Mouse (Mus musculus): ENCODE measurements at regions not wholly inside any gene's neighbourhood (a gene's known extent, or its start where the extent isn't known, plus 50 kb on each side); places are given as distances from the start of the nearest gene placed in this dataset.

DNA sequence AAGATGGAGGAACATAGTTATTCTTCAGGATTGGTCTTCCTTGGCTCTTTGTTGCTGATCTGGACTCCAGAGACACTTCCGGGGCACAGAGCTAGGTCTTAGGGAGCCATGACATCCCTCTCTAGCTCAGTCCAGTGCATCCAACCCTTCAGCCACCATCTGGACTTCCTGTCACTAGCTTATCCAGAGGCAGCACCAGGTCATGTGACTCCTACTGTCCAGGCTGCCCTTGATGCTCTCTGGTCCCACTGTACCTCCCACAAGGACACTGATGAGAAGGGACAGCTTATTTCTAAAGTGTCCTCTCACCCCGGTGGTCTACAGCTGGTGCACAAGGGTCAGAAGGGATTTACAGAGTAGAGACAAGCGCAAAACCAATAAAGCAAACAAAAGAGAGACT is 400.7 kb upstream of the Kcnab2 start:
- DNase-seq, result no peak
- intact Hi-C loops (cut with DNase I), result no loop called here

GRCm38 (mm10) chr4:152870046-152870445 is 392.4 kb upstream of the Kcnab2 start:
- DNase-seq, result no peak
- intact Hi-C loops (cut with DNase I), result no loop called here

DNA sequence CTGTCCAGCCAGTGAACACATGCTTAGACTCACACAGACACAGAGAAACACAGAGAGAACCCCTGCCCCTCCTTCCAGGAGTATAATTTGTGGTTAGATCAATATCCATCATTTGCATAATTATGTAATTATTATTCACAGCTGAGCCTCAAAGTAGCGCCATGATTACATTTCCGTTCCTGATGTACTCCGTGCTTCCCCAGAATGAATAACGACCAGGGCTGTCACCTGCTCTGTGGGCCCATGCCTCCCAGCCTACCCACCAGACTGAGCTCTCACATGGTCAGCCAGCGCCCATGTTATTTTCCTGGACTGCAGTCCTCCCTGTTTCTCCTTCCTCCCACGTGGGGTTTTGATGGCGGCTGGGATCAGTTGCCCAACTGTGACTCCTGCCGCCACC is 388.2 kb upstream of the Kcnab2 start:
- DNase-seq, result no peak
- intact Hi-C loops (cut with DNase I), result no loop called here

- DNase-seq, result no peak
- intact Hi-C loops (cut with DNase I), result no loop called here
Measured at GRCm38 (mm10) chr4:152862818-152863614, 385.3 kb upstream of the Kcnab2 start.

DNA sequence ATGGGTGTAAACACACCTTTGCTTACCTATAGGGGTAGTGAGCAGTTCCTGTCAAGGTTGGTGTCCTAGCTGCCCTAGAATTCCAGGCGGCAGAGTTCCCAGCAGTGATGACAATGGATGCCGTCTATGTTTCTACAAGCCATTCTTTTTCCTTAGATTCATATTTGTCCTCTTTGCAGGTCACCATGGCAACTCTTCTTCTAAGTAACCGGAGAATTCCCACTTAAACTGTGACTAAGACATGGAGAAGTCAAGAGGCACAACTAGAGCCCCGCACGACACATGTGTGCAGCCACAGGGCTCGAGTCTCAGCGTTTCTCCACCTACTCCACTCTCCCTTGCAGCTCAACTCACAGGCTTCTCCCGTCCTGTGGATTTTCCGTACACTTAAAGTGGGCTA is 381.5 kb upstream of the Kcnab2 start:
- DNase-seq, result no peak
- intact Hi-C loops (cut with DNase I), result no loop called here

- no peak for DNase-seq
- intact Hi-C loops (cut with DNase I), result no loop called here
Measured at GRCm38 (mm10) chr4:152850147-152850546, 372.5 kb upstream of the Kcnab2 start.

- DNase-seq, result no peak
- intact Hi-C loops (cut with DNase I), result no loop called here
Measured at GRCm38 (mm10) chr4:152836080-152836479, 358.4 kb upstream of the Kcnab2 start.

DNA sequence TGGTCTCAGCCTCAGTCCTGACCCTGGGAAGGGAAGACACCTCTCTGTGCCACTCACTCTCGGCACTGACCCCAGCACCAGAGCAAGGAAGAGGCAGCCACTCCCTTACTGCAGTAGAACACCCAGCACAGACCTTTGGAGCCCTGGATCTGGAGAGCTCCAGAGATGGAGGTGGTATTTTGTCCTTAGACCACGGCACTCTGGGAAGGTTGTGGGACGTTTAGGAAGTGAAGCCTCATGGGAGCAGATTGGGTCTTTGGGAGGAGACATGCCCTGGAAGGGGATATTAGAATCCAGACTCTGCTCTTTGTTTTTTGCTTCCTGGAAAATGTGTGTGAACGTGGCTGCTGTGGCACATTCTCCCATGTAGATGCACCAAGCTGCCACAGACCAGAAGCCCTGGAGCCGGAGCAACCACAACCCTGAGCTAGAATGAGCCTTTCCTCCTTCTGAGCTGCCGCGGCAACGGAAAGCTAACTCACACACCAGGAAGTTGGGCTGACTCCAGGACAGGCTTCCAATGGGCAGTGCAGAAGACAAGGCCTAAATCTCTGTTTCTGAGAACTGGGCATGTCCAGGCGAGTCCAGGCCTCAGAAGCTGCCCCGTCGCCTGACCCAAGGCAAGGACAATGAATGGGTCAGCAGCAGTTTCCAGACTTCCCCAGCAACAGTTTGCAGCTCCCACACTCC is 356.9 kb upstream of the Kcnab2 start:
- DNase-seq, result no peak
- intact Hi-C loops (cut with DNase I), result no loop called here

DNA sequence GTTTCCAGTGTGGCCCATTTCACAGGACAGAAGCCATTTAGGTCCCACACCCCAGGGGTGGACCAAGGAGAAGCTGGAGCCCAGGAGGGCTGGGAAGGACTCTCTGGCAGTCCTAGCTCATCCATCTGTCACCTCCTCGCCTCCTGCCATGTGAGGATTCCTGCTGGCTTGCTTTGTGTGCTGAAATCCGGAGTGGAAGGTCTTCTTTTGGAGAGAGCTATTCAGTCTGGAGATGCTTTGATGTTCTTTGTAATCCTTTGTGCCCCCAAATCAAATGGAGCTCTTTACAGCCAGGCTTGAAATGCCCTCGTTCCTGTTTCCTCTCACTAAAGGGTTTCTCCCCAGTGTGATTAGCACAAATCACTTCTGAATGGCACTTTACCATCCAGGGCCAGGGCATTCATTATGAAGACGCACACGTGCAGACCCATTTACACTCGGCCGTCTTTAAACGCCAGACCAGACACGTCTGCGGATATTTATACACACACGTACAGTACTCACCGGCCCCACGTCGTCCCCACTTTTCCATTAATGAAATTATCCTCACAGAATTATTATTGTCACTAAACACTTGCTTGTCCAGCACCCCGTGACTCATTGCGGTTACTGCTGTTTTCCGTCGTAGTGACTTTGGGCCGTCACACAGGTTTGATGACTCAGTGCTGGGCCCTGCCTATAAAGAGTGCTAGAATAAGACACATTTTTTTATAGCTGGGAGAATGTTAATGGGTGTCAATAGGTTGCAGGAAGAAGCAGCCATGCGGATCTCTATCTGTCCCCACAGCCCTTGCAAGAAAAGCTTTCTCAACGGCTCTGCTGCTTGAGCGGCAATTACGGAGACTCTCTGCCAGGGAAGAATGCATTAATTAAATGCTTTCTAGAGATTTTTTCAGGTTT is 356.0 kb upstream of the Kcnab2 start:
- intact Hi-C loops (cut with DNase I), result no loop called here
- DNase-seq, result no peak

DNA sequence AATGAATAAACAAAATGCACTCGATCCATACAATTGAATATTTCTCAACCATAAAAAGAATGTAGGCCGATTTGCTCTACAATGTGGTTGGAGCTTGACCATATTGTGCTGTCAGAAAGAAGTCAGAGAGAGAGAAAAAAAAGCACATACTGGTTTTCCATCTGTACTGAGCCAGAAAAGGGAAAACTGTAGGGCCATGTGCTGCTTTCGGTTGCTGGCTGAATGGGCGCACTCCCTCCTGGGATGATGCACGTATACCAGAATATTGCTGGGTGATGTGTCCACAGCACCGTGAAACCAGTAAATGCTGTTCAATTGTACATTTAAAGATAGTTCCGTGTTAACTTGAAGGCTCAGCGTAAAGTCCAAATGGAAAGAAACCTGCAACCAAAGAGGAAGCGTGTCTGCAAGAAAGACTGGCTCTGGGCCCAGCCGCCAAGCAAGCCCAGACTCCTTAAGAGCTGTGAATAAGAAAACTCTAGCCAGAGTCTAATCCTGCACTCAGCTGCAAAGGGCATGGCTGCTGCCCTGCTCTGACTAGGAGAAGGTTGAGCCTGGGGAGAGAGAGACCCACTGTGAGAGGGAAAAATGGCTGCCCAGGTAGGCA is 355.2 kb upstream of the Kcnab2 start:
- DNase-seq, result no peak
- intact Hi-C loops (cut with DNase I), result no loop called here

- intact Hi-C loops (cut with DNase I), result no loop called here
- no peak for DNase-seq
Measured at GRCm38 (mm10) chr4:152825185-152825584, 347.5 kb upstream of the Kcnab2 start.

DNA sequence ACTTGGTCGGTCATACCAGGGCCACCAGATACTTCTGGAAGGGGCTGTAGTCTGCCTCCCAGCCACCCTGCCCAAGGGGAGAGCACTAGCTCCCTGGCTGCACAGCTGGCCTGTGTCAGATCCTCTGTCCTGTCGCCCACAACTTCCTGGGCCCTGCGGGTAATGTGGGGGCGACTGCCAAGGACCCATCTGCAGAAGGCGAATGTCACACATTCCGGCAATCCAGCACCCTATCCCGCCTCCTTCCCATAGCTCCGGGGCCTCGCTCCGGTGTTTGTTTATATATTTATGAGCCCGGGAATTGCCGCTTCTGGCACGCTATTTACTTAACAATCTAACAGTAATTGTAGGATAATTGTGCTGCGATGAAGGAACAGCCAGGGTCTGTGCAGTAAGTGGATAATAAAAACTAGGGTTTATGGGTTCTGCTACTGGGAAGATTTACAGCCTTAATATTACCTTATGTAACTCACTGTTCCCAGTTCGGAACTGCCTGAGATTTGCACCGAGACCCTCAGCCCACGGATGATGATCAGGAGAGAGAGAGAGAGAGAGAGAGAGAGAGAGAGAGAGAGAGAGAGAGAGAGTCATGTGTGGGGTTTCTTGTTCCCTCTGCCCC is 338.6 kb upstream of the Kcnab2 start:
- DNase-seq, result no peak
- intact Hi-C loops (cut with DNase I), result no loop called here

DNA sequence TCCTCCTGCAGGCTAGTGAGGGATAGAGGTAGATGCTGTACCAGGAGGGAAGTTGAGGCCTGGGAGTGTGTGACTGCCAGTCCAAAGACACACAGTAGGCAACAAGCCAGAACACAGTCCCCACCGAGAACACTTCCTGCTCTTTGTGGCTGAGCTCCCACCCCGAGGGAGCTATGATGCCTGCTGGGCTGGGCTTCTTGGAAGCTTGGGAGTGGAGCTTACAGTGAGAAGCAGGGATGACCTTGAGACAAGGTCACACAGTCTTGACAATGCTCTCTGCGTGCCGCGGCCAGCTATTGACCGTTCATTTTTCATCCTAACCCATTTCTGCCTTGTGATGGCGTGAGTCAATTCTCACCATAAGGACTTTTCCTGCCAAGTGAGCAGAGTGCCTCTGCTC is 328.9 kb upstream of the Kcnab2 start:
- intact Hi-C loops (cut with DNase I), result no loop called here

DNA sequence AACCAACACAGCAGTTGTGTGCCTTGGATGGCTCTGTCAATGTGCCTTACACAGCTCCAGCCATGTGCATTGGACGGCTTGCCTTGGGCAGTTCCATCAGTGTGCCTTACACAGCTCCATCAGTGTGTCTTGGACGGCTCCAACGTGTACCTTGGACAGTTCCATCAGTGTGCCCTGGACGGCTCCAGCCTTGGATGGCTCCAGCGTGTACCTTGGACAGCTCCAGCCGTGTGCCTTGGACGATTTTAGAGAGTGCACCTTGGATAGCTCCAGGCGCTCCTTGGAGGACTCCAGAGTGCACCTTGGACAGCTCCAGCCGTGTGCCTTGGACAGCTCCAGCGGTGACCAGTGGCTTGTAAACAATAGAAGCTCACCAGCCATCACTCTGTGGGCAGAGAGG is 321.7 kb upstream of the Kcnab2 start:
- no peak for DNase-seq

More for the DNA sequence above, 328.9 kb upstream of the Kcnab2 start:
- no peak for DNase-seq

GRCm38 (mm10) chr4:152788431-152788830 is 310.8 kb upstream of the Kcnab2 start:
- no peak for DNase-seq
- intact Hi-C loops (cut with DNase I), result no loop called here

More for the DNA sequence above, 321.7 kb upstream of the Kcnab2 start:
- intact Hi-C loops (cut with DNase I), result no loop called here

- intact Hi-C loops (cut with DNase I), result no loop called here
- DNase-seq, result no peak
Measured at GRCm38 (mm10) chr4:152784972-152785371, 307.3 kb upstream of the Kcnab2 start.

DNA sequence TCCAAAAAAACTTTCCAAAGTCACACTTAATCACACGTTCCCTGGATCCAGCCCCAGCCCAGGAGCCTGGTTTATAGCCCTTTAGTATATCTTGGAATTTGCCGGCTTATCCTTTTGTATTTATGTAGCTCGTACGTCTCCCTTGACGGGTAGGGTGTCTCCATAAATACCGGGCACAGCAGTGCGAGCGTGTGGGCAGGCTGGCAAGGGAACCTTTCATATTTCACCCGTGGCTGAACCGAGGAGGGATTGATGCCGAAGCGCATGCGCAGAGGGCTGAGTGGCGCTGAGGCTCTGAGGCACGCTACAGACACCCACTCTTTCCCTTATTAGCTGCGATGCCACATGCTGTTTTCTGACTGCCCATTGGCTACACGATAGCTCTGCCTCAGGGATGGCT is 301.9 kb upstream of the Kcnab2 start:
- intact Hi-C loops (cut with DNase I), result no loop called here
- no peak for DNase-seq

GRCm38 (mm10) chr4:152775801-152776200 is 298.1 kb upstream of the Kcnab2 start:
- intact Hi-C loops (cut with DNase I), result no loop called here

GRCm38 (mm10) chr4:152771386-152771785 is 293.7 kb upstream of the Kcnab2 start:
- intact Hi-C loops (cut with DNase I), result no loop called here
- DNase-seq, result no peak

More at GRCm38 (mm10) chr4:152775801-152776200, 298.1 kb upstream of the Kcnab2 start:
- no peak for DNase-seq

DNA sequence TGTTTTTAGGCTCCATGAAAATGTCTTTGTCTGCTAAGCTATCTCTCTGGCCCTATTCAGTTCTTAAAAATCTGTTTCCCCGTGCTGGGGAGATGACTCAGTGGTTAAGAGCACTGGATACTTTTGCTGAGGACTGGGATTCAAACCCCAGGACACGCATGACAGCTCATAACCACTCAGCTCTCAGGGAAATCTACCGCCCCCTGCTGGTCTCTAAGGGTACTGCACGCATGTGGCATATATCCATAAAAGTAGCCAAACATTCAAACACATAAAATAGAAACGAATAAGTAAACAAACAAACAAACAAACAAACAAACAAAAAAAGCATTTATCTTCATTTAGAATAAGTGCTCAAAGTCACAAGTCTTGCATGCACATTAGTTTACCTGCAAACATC is 289.7 kb upstream of the Kcnab2 start:
- DNase-seq, result no peak
- intact Hi-C loops (cut with DNase I), result no loop called here

All from gastrocnemius, postnatal 36 days (tissue).